Mouse (Mus musculus) stomach, embryonic 16.5 days (tissue): ENCODE results near the gene Olfr1126. TPM values are rescaled to one million over a fixed set of nuclear protein-coding genes. Genes with fewer than 3 reads are reported as not detected.

ENCODE experiments used
- polyA plus RNA-seq: library from polyadenylated mRNA; unstranded; fragments of >200 nt; fragmentation: Nextera tagmentation; extraction: Ambion mirVana; gene quantifications from 2 replicates; pipeline ENCODE4 v1.2.1, GENCODE M21; 2015

The Olfr1126 gene
- polyA plus RNA-seq, 1 experiment from 2014 or later, result not detected

Other genes with a start within 250 kb of the Olfr1126 start
- gene Olfr1113, start 245.0 kb upstream of the Olfr1126 start, polyA plus RNA-seq, result not detected in 2 replicates
- not detected in 2 replicates for gene Olfr1115, start 205.9 kb upstream of the Olfr1126 start, polyA plus RNA-seq
- gene Olfr1116, start 186.4 kb upstream of the Olfr1126 start, polyA plus RNA-seq, result not detected in 2 replicates
- gene Olfr1118, start 146.4 kb upstream of the Olfr1126 start, polyA plus RNA-seq, result not detected in 2 replicates
- not detected in 2 replicates for gene Olfr1120, start 99.1 kb upstream of the Olfr1126 start, polyA plus RNA-seq
- gene Olfr1121, start 84.1 kb upstream of the Olfr1126 start, polyA plus RNA-seq, result not detected in 2 replicates
- gene Olfr1122, start 68.1 kb upstream of the Olfr1126 start, polyA plus RNA-seq, result not detected in 2 replicates
- not detected in 2 replicates for gene Olfr1123, start 37.3 kb upstream of the Olfr1126 start, polyA plus RNA-seq
- gene Olfr1124, start 23.7 kb upstream of the Olfr1126 start, polyA plus RNA-seq, result 0.06 and 0.09 TPM in 2 replicates
- not detected in 2 replicates for gene Pramel7, start 43.1 kb downstream of the Olfr1126 start, polyA plus RNA-seq
- not detected in 2 replicates for gene Pramel6, start 52.6 kb downstream of the Olfr1126 start, polyA plus RNA-seq
- not detected in 2 replicates for gene Olfr153, start 77.8 kb downstream of the Olfr1126 start, polyA plus RNA-seq
- not detected in 2 replicates for gene Olfr1128, start 91.6 kb downstream of the Olfr1126 start, polyA plus RNA-seq
- not detected in 2 replicates for gene Olfr1129, start 119.9 kb downstream of the Olfr1126 start, polyA plus RNA-seq
- not detected in 2 replicates for gene Olfr1130, start 152.2 kb downstream of the Olfr1126 start, polyA plus RNA-seq
- gene Olfr1131, start 173.1 kb downstream of the Olfr1126 start, polyA plus RNA-seq, result not detected in 2 replicates
- not detected in 2 replicates for gene Olfr1132, start 183.6 kb downstream of the Olfr1126 start, polyA plus RNA-seq
- not detected in 2 replicates for gene Olfr1133, start 193.4 kb downstream of the Olfr1126 start, polyA plus RNA-seq
- not detected in 2 replicates for gene Olfr1134, start 204.5 kb downstream of the Olfr1126 start, polyA plus RNA-seq
- not detected in 2 replicates for gene Olfr1135, start 219.7 kb downstream of the Olfr1126 start, polyA plus RNA-seq
- not detected in 2 replicates for gene Olfr1136, start 240.0 kb downstream of the Olfr1126 start, polyA plus RNA-seq